Mouse (Mus musculus) embryonic facial prominence, embryonic 14.5 days (tissue): ENCODE measurements around the gene Prdm1. TPM values are rescaled to one million over a fixed set of nuclear protein-coding genes. Genes with fewer than 3 reads are reported as not detected.

Source experiments
- ATAC-seq: fragments of 200-750 bp; cut with Nextera tagmentation; 2 replicates; pipeline ENCODE4 v1.8.0; 2017; ENCODE audit warnings: low read depth, moderate number of reproducible peaks, moderate TSS enrichment
- DNase-seq: peaks from one replicate; pipeline ENCODE4 v3.0.0-alpha.2; 2015; ENCODE audit warnings: low spot score
- H3K27ac ChIP-seq: fragments of 300-500 bp; sonication (generic); replicated peaks from 2 replicates; pipeline ENCODE4 v1.5.1; 2014; ENCODE audit warnings: low read depth, mild to moderate bottlenecking, low read length, moderate library complexity
- H3K27me3 ChIP-seq: fragments of 300-500 bp; sonication (generic); replicated peaks from 2 replicates; pipeline ENCODE4 v1.6.1; 2014; ENCODE audit warnings: low read length; ENCODE audit not compliant: control insufficient read depth, insufficient read depth
- H3K36me3 ChIP-seq: fragments of 300-500 bp; sonication (generic); 2 replicates; pipeline ENCODE4 v1.6.1; 2014; ENCODE audit warnings: low read length, mixed read lengths; ENCODE audit not compliant: control insufficient read depth, insufficient read depth
- H3K4me1 ChIP-seq: fragments of 300-500 bp; sonication (generic); 2 replicates; pipeline ENCODE4 v1.6.1; 2014; ENCODE audit warnings: antibody characterized with exemption, low read length; ENCODE audit not compliant: control insufficient read depth, insufficient read depth
- H3K4me2 ChIP-seq: fragments of 300-500 bp; sonication (generic); 2 replicates; pipeline ENCODE4 v1.6.1; 2014; ENCODE audit warnings: low read depth, mild to moderate bottlenecking, low read length, moderate library complexity, mixed read lengths
- H3K4me3 ChIP-seq: fragments of 300-500 bp; sonication (generic); 2 replicates; pipeline ENCODE4 v1.5.1; 2014; ENCODE audit warnings: low read depth, mild to moderate bottlenecking, low read length
- H3K9ac ChIP-seq: fragments of 300-500 bp; sonication (generic); 2 replicates; pipeline ENCODE4 v1.6.1; 2014; ENCODE audit warnings: low read depth, mild to moderate bottlenecking, low read length, moderate library complexity, mixed read lengths
- H3K9me3 ChIP-seq: fragments of 300-500 bp; sonication (generic); 2 replicates; pipeline ENCODE4 v1.6.1; 2016; ENCODE audit warnings: low read length; ENCODE audit not compliant: control insufficient read depth
- WGBS: fragments of 180-500 bp; shearing (Covaris S2); extraction: QIAGEN DNeasy Blood & Tissue Kit; methylation state at CpG from one replicate; pipeline ENCODE4 v1.1.7; 2014; 5-methylcytosine and 5-hydroxymethylcytosine counted together
- polyA plus RNA-seq: library from polyadenylated mRNA; unstranded; fragments of >200 nt; fragmentation: Nextera tagmentation; extraction: Ambion mirVana; gene quantifications from 2 replicates; pipeline ENCODE4 v1.2.1, GENCODE M21; 2014

Gene Prdm1
- polyA plus RNA-seq, 1 experiment from 2014 or later, result 3.1 TPM

GRCm38 (mm10) chr10:44465618-44466017, 62.7 kb downstream of the Prdm1 start:
- no peaks in the 10 kb centered on the region for H3K36me3 ChIP-seq
- DNase-seq, result no peak
- H3K9ac ChIP-seq, result no peak overlapping the region
- no peak overlapping the region for H3K27ac ChIP-seq
- H3K9me3 ChIP-seq, result no peaks in the 10 kb centered on the region
- peak overlapping the region; percentile 16; the same call in 1 of the 2 replicates for H3K4me2 ChIP-seq
- peaks cover 27% of the 10 kb centered on the region for H3K27me3 ChIP-seq
- H3K4me1 ChIP-seq, result no peaks in the 10 kb centered on the region
- no peak for ATAC-seq
- H3K4me3 ChIP-seq, result no peak overlapping the region
- 14% methylated on average over 8 of the region's 8 CpGs for WGBS

DNA sequence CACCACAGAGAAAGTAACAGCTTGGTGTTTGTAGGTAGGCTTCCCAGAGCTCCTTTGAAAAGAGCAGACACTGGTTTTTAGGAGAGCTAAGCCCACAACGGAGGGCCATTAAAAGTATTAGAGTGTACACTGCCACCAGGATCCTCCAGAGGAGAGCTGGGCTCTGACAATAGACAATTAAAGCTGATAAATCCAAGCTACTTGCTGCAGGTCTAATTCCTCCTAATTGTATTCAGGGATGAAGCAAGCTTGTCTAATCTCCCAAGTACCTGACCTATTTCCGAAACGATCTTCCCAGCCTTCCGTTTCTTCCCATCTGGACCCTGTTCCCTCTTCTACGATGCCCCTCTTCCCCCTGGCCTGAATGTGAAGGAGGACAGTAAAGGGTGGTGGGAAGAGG, 63.7 kb downstream of the Prdm1 start:
- Histone ChIP-seq H3K9ac (no peak overlapping the region), H3K4me1 (0 out of 2 replicates have a peak, but pooled peaks cover under 1% of the 10 kb centered on the region), H3K9me3 (no peaks in the 10 kb centered on the region), H3K4me3 (no peak overlapping the region), H3K4me2 (no peak overlapping the region), H3K36me3 (no peaks in the 10 kb centered on the region), H3K27me3 (peaks cover 29% of the 10 kb centered on the region), H3K27ac (no peak overlapping the region)
- ATAC-seq (no peak), DNase-seq (no peak)
- WGBS, result 67% methylated on average over 5 of the region's 5 CpGs

DNA sequence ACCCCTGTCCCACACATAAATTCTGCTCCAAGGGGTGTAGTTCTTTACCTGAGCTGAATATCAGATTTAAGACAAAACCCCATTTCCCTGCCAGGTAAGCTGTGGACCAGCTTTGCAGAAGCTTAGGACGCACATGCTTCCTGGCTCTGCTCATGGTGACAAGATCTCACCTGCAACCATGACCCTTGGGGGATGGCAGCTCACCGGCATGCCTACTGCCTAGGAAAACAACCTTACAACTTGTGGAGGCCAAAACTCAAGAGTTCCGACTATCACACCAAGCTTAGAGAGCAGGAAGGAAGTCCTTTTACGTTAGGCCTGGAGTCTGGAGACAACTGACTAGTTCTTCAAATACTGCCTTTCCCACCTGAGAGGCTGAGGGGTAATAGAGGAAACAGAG, 64.4 kb downstream of the Prdm1 start:
- ATAC-seq (no peak), DNase-seq (no peak)
- no peak overlapping the region for H3K27ac ChIP-seq
- H3K4me1 ChIP-seq, result 0 out of 2 replicates have a peak, but pooled peaks cover 3% of the 10 kb centered on the region
- H3K4me3 ChIP-seq, result no peak overlapping the region
- H3K27me3 ChIP-seq, result peaks cover 30% of the 10 kb centered on the region
- WGBS, result 83% methylated on average over 4 of the region's 4 CpGs
- H3K9me3 ChIP-seq, result no peaks in the 10 kb centered on the region
- H3K36me3 ChIP-seq, result no peaks in the 10 kb centered on the region
- H3K4me2 ChIP-seq, result no peak overlapping the region
- H3K9ac ChIP-seq, result no peak overlapping the region

- 82% methylated on average over 8 of the region's 8 CpGs for WGBS
- DNase-seq (no peak), ATAC-seq (no peak)
- Histone ChIP-seq H3K4me2 (no peak overlapping the region), H3K36me3 (no peaks in the 10 kb centered on the region), H3K9me3 (no peaks in the 10 kb centered on the region), H3K27ac (no peak overlapping the region), H3K27me3 (peaks cover 30% of the 10 kb centered on the region), H3K4me1 (0 out of 2 replicates have a peak, but pooled peaks cover 7% of the 10 kb centered on the region), H3K4me3 (no peak overlapping the region), H3K9ac (no peak overlapping the region)
Observed at GRCm38 (mm10) chr10:44462351-44462750, 66.0 kb downstream of the Prdm1 start.

DNA sequence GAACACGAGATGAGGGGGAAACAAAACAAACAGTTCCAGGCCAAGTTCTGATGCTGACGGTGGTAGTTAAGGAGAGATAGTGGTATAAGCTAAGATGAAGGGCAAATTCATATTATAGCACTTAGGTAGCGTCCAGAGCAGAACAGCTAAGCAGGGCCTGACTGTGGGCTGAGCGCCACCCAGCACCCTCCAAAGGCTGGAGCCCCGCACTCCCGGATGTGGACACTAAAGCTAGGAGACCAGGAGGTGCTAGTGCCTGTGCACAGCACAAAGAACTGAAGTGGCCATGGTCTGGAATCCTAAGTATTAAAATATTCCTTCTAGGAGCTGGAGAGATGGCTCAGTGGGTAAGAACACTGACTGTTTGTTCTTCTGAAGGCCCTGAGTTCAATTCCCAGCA, 67.2 kb downstream of the Prdm1 start:
- H3K4me2 ChIP-seq, result no peak overlapping the region
- peaks cover 39% of the 10 kb centered on the region for H3K27me3 ChIP-seq
- WGBS, result 81% methylated on average over 6 of the region's 6 CpGs
- H3K36me3 ChIP-seq, result no peaks in the 10 kb centered on the region
- no peak overlapping the region for H3K9ac ChIP-seq
- no peak overlapping the region for H3K4me3 ChIP-seq
- H3K9me3 ChIP-seq, result no peaks in the 10 kb centered on the region
- no peak for ATAC-seq
- peaks cover 15% of the 10 kb centered on the region; the same call in 1 of the 2 replicates for H3K4me1 ChIP-seq
- H3K27ac ChIP-seq, result no peak overlapping the region
- no peak for DNase-seq

- Histone ChIP-seq H3K36me3 (no peaks in the 10 kb centered on the region), H3K27ac (no peak overlapping the region), H3K4me2 (no peak overlapping the region), H3K4me3 (no peak overlapping the region), H3K9ac (no peak overlapping the region), H3K4me1 (peaks cover 15% of the 10 kb centered on the region; the same call in 1 of the 2 replicates), H3K9me3 (no peaks in the 10 kb centered on the region), H3K27me3 (peaks cover 41% of the 10 kb centered on the region)
- DNase-seq (peak; percentile 59), ATAC-seq (no peak)
- WGBS, result 17% methylated on average over 6 of the region's 6 CpGs
Observed at GRCm38 (mm10) chr10:44460095-44460810, 68.0 kb downstream of the Prdm1 start.

DNA sequence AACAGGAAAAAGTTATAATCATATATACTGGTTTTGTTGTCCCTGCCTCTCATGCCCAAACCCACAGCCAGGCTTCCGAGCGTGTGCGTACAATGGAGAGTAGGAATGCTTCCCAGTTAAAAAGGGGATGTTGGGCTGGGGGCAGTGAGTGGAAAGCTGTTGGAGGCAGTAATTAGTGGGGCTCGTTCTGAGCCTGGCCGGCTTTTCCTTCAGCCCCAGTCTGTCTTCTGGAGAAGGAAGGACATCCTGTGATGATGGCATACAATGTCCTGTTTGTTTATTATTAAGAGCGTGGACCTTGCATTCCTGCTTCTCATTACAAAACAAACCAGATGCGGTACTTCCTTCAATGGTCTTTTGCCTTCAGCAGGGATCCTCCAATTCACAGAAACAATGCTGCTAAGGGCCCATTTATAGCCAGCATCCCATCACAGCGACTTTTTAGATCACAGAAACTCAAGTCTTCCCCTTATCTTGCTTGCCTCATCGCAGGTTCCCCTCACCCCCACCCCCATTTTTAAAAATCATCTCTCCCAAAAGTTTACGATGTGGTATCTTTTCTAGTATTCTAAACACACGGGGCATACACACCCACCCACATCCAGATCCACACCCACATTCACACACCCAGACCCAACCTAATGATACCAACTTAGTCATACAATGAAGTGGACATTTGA, 68.8 kb downstream of the Prdm1 start:
- Histone ChIP-seq H3K9ac (no peak overlapping the region), H3K4me3 (peak overlapping the region; percentile 55), H3K27me3 (peaks cover 36% of the 10 kb centered on the region), H3K4me1 (peaks cover 15% of the 10 kb centered on the region; the same call in 1 of the 2 replicates), H3K36me3 (no peaks in the 10 kb centered on the region), H3K4me2 (peak overlapping the region; percentile 88), H3K9me3 (no peaks in the 10 kb centered on the region), H3K27ac (no peak overlapping the region; the same call in 1 of the 2 replicates)
- no peak for DNase-seq
- no peak for ATAC-seq
- 7% methylated on average over 11 of the region's 11 CpGs for WGBS

DNA sequence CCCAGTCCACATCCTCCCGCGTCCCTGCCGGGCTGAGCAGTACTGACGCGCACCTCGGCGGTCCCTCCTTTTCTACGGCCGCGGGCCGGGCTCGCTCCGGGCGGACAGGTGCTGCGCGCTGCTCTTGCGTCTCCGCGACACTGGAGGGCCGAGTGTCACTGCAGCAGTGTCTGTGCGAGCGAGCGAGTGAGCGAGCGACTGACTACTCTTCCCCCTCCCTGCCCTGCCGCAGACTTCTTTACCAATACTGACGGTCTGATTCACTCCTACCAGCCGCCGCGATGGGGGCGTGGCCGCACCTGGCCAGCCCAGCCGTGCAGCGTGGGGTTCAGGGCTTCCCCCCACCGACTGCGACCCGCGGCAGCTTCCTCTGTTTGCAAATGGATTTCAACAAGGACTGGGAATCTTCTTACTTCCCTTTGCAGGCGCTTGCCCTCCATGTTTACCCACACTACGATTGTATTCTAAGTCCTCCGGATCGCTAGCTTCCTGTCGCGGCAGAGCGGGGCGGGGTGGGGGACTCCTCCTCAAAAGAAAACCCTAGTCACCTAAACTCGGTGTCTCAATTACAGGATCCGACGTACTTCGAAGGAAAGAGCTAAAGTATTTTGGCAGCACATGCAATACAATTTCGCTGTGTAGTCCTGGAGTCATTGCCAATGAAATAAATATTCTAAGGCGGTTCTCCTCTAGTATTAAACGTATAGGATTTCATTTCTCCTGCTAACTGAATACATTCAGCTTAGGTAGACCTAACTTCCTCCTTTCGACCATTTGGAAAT, 69.6 kb downstream of the Prdm1 start:
- H3K9me3 ChIP-seq, result no peaks in the 10 kb centered on the region
- peaks cover 15% of the 10 kb centered on the region; the same call in 1 of the 2 replicates for H3K4me1 ChIP-seq
- H3K36me3 ChIP-seq, result no peaks in the 10 kb centered on the region
- peak; percentile 90 for ATAC-seq
- peak overlapping the region; percentile 88 for H3K4me2 ChIP-seq
- H3K27me3 ChIP-seq, result peaks cover 29% of the 10 kb centered on the region
- under 1% methylated on average over 47 of the region's 54 CpGs for WGBS
- peak overlapping the region; percentile 55 for H3K4me3 ChIP-seq
- DNase-seq, result peak; percentile 83
- peak overlapping the region; percentile 55 for H3K9ac ChIP-seq
- no peak overlapping the region; the same call in 1 of the 2 replicates for H3K27ac ChIP-seq
